Mouse (Mus musculus) CD4-positive, CD25-positive, alpha-beta regulatory T cell, adult 2 months (primary cell): ENCODE measurements around the gene Tmem182.
A peak's percentile ranks its signal among the peaks of the same experiment; 100 is the strongest.

Source experiments
- DNase-seq: peaks from one replicate; pipeline ENCODE4 v3.0.0-alpha.2; 2012; ENCODE audit warnings: low read depth, low spot score

The Tmem182 gene

DNA sequence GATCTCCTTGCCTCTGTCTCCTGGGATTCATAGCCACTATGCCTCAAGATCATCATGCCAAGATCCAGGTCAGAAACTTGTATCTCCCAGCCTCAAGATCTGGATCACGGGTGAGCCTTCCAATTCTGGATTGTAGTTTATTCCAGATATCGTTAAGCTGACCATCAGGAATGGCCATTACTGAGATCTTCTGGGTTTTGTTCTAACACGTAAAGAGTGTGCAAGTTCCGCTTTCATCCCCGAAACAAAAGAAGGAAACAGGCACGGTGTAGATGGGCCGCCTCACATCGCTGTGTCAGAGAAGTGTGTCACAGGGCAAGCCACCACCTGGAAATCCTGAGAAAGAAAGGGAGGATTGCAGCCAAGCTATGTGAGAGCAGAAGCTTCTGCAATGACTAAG, 6.3 kb upstream of the Tmem182 start:
- DNase-seq = no peak

DNA sequence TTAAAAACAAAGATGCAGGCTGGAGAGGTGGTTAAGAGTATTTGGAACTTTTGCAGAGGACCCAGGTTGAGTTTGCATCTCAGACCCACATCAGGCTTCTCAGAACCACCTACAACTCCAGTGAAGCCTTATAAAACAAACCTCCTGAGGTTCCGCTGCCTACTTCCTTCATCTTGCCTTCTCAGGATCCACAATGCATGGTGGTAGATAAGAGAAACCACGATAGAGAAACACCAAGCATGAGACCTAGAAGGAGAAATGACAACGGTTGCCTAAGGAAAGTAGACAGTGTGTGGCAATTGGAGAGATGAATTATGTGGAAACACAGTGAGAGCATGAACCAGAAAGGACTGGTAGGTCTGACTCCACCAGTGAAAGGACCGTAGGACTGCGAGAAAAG, 4.5 kb upstream of the Tmem182 start:
- DNase-seq = no peak

DNA sequence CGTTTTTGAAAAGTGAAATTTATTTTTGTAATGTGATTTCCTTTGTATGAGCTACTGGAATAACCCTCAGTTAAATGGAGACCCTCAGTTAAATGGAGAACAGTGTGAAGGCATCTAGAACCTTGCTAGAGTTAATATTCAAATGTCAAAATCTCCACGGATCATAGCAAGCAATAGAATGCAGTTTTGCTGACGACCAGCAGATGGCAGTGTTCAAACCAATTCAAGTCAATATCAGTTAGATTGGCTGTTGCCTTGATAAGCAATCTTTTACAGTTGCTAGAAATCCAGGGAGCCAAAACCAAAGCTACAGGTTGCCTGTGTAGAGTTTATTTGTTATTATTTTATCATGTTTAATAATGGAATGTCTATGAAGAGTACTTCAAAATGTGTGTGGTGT, 2.6 kb upstream of the Tmem182 start:
- DNase-seq = peak; percentile 76

DNA sequence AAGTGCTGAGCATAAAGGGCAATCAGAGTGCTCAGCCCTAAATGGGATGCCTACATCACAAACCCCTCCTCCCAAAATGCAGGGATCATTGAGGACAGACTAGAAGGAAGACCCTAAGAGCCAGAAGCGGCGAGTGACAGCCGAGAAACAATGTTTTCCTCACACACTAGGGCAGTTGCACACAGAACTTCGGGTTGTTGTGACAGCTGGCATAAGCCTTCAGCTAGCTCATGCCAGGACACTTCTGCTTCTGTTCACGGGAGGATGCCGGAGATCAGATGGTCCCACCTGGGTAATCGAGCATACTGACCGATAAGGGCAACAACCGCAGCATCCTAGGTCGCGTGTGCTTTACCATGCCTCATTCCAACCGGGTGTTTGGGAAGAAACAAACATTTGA, 1.3 kb upstream of the Tmem182 start:
- DNase-seq = no peak

DNA sequence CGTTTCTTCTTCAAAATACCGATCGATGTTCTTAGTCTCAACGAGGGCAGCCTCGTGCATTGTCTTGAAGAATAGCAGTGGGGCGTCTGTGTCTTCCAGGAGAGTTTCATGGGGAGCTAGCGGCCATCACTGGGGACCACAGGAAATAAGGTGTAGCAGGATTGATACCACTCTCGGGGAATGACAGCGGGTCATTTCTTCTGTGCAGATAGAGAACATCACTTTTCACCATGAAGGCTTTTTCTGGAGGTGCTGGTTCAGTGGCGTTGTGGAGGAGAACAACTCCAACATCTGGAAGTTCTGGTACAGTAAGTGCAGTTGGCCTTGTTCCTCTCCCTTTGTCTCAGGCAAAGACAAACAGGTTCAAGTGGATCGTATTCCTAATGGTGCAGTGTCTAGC, 490 bp downstream of the Tmem182 start:
- DNase-seq = no peak

DNA sequence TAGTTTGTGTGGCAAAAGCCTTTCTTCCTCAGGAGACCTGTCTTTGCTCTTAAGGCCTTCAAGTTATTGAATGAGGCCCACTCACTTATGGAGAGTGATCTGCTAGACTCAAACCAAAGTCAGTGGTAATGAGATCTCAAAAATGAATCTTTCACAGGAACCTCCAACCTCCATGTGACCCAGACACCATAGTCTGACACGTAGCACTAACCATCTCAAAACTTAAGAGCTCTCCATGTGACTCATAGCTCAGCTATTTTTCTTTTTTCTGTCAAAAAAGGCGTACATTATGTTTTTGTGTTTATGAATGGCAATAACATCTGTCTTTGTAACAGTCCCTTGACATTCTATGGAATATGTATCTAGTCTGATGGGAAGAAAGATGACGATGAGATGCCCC, 3.2 kb downstream of the Tmem182 start:
- DNase-seq = no peak

DNA sequence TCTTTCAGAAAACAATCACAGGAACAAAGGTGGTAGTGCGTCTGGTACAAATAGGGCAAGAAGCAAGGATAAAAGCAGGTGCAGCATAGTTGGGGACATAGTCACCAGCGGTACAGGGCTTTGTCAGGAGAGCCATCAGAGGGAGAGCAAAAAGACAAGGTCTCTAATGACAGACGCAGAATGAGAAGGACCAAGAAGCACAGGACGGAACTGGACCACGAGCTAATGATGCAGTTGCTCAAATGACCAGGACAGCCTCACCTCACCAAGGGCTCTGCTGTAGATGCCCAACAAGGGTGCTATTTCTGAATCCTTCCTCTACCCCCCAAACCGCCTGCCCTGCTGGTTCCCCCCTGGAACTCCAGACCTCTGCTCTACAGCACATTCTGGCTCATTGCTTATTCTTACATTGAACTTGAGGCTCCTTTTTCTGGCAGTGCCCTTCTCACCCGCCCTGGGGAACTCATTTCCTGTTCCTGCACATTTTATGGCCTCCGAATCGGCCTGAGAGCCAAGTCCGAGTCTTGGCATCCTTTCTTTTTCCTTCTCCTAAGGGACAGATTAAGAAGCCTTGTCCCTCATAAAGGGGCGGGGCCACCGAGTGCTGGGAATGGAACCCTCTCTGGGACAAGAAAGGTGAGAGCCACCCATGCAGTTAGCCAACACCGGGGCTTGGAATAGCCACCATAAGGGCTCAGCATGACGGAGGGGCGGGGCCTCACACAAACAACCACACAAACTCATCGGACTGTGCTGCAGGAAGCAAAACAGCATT, 9.9 kb downstream of the Tmem182 start:
- no peak for DNase-seq

DNA sequence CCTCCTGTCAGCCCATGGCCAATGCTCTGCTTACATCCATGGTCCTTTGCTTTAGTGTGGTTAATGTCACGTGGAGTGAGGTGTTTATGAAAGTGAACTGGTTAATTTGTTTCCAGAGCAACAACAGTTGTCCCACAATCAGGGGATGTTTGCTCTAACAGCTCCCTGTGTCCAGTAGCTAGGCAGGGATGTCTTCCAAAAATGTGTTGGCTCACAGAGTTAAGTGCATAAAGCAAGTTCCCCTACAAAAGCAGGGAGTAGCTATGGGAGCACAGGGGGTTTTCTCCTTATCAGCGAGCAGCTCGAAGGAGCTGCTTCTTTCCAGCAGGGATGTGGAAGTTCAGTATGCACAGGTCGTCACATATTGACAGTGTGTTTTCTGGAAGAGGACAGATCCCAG, 19.1 kb downstream of the Tmem182 start:
- no peak for DNase-seq

DNA sequence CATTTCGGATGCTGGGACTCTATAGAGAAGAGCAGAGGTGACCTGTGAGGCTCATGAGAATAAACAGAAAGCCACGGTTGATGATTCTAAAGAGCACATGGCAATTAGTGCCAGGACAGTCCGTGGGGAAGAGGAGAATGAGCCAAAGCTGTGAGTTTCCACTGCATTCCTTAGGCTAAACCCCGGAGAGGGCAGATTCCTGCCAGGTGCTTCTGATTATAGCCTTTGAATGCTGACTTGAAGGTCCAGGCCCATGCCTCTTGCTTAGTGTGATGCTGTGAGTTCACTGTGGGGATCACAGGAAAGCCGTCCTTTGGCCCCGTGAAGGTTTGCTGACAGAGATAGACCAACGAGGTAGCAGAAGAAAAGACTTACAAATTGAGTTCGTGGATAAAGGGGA, 19.5 kb downstream of the Tmem182 start:
- no peak for DNase-seq

DNA sequence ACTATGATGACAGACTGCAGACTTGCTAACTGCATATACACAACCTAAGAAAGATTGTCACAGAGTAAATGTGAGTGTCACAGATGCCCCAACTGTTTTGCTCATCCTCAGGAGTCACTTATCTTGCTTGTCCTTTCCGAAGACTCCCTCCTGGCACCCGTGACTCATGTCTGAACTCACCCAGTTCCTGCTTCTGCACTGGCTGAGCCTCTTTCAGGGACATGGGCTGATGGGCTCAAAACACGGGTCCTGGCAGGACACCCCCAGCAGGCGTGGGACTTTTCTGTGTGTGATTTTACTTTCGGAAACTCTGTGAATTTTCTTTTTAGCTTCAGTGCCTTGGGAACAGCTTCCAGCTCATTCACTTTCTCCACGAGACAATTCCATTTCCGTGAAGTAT, 20.4 kb downstream of the Tmem182 start:
- DNase-seq = no peak

DNA sequence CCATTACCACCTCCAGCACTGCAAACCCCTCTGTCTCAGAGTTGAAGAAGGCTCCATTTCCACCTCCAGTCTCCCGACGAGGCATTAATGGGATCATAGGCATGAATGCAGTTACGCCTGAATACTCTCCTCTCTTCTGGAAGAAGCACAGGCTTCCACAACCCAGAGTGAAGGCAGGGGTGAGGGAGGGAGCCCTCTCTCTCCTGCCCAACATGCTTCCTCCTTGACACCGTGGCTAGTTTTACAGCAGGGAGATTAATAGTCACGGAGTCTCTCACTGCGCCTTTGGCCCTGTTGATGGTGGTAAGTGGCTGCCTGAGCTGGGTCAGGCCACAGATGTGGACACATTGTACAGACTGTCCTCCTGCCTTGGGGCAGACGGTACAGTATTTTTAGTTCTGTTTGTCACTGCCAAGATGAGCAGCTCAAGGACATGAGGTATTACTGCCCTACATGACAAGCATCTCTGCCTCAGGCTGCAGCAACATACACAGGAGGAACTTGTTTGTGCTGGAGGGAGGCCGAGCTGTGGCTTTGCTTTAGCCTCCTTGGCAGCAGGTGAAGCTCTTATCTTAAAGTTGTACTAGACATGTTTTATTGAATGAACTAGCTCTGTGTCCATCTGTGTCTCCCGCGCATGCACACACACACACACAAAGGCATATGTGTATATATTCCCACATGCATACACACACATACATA, 24.0 kb downstream of the Tmem182 start:
- no peak for DNase-seq

DNA sequence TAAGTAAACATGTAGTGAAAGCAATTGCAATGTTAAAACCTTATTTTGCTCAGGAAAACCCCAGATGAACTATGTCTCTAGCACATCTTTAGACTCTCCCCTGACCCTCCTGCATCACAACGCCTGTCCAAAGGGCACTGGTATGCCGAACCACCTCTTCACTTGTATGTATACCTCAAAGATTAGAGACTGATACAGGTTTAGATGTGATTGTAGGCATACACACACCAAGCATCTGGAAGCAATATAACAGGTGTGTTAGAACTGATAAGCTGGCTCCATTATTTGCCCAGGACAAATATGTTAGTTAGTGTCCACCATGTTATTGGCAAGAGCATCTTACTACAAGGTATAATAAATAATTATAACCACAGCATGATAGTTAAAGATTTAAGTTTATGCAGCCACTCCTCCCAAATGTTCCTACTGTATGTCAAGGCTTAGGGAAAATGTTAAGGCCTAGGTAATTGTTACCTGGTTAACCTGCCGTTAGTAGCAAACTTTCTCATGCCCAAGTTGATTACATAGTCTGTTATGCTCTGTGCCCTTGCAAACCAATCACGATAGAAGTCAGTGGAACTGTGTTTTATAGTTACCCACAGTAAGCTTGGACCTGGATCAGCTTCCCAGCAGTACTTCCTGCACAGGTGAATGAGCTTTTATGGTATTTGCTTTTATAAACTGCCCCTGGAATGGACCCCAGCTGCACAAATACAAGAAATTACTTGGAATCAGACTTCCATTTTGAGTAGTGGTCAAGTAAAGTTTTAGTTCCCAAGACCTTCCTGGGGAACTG, 25.5 kb downstream of the Tmem182 start:
- no peak for DNase-seq

DNA sequence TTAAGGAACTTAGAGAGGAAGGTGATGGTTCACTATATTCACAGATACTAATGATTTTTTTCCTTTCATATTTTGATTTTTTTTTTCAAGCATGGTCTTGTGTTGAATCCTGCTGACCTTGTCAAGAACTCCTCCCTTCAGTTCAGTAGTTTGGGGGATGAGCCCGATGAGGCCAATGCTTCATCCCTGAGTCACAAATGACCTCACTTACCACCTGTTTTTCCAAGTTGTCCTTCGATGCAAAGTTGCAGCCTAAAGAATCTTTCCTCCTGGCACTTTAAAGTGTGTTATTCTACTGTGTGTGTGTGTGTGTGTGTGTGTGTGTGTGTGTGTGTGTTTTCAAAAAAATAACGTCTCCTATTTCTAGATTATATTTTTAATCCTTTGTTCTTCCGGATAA, 30.1 kb downstream of the Tmem182 start:
- no peak for DNase-seq

DNA sequence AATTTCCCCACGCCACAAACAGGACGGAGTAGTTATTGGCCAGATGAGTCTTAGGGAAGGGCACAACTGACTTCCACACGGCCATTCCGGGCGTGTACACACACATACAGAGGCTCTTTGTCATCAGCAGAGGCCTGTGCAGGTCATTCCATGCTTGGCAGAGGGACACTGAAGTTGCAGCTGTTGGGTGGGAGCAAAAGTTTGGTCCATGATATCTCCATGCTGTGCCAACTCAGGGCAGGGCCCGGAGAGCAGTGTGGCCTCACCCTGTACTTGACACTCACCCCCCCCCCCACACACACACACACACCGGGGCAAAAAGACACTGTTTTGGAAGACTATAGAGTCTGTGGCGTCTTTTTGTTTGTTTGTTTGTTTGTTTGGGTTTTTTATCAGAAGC, 35.2 kb downstream of the Tmem182 start:
- DNase-seq = no peak

DNA sequence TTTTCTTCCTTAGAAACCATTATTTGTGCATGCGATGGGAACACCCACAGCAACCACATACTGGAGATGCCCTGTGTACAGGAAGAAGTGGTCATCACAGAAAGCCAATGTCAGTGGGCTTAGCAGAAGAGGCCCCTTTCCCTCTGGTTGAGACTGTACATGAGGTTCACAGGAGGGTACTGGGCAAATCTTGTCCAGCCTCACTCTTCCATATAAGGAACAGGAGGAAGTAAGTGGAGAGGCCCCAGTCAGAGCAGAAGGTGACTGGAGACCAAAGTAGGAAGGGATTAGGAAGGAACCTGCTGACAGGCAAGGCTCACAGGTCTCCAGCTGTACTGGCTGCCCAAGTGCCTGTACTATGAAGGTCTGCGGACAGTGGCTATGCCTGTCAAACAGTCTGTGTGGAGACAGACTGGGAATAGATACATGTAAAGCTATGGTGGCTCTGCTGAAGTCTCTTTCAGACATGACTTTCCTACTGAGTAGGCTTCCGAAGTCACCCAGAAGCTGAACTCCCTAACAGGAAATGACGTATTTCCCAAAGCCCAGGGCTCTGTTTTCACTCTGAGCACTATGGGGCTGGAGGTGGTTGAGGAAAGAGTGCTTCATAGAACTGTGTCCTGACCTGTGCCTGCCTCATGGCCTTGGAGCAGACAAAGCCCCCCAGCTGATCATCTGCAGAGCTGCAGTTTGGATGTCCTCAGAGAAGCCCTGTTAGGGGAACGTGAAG, 35.8 kb downstream of the Tmem182 start:
- peak; percentile 2 for DNase-seq

DNA sequence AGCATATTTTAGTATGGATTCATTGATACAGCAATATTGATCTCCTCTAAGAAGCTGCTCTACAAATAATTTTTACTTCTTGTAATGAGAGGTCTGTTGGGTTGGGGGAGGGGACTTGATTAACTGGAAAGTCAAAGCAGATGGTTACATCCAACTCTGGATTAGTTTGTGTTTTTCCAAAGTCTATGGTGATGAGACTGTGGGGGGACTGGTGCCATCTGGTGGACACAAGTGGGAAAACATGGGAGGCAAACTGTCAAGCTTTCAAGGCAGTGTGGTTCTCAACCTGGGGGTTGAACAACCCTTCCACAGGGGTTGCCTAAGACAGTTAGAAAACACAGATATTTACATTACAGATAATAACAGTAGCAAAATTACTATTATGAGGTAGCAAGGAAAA, 39.2 kb downstream of the Tmem182 start:
- peak; percentile 49 for DNase-seq

DNA sequence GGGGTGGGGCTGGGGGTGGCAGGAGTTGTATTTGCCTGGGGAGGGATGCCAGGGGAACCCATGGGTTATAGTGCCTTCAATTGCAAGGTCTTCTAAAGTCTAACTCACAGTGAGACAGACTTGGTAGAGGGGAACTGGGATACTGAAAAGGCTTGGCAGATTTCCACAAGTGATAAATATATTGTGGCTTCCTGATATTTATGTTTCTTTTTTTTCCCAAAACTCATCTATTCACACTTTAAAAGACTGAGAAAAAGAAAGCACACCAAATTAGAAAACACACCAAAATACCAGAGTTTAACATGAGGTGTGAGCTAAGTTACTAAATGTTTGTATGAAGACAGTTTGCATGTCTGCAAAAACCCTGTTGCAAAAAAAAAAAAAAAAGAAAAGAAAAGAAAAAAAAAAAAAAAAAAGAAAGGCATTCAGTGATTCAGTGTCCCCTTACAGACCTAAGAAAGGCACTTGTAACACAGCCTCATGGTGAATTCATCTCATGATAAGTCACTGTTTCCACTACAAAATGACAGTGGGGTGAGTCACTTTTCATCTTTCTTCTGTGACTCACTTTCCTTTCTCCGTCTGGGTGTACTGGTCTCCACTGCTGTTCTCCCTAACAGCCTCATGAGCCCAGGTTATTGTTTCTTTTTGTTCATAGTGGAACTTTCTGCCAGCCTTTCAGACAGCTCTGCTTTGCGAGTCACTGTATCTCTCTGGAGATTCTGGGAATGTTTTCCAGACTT, 42.0 kb downstream of the Tmem182 start:
- peak; percentile 21 for DNase-seq

DNA sequence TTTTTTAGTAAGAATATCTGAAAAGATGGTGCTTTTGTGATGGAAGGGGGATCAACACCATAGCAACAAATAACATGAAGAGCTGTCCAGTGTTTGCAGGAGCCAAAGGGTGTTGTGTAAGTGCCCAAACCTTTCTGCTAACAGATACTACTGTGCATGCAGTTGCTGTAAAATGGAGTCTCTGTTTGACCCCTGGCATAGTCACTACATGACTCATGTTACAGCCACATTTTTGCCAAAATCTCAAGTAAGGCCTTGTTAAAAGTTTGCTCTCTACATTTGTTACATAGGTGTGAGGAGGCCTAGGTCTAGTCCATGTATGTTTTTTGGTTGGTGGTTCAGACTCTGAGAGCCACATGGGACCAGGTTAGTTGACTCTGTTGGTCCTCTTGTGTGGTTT, 45.9 kb downstream of the Tmem182 start:
- no peak for DNase-seq

DNA sequence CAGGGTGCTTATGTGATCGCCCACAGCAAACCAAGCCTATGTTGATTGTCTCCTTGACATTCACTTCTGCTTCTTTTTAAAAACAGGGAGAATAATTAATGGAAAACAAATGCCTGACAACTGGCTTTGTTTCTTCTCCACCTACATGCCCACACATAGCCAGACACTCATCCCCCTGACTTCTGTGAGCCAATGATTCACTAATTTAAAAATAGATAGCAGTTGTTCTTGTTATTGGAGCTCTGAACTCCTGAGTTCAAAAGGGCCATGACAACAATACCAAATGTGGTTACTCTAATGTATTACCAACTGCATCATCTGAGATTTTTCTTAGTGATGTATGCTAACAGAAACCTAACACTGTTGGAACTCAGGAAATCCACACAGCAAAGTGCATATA, 49.9 kb downstream of the Tmem182 start:
- no peak for DNase-seq

DNA sequence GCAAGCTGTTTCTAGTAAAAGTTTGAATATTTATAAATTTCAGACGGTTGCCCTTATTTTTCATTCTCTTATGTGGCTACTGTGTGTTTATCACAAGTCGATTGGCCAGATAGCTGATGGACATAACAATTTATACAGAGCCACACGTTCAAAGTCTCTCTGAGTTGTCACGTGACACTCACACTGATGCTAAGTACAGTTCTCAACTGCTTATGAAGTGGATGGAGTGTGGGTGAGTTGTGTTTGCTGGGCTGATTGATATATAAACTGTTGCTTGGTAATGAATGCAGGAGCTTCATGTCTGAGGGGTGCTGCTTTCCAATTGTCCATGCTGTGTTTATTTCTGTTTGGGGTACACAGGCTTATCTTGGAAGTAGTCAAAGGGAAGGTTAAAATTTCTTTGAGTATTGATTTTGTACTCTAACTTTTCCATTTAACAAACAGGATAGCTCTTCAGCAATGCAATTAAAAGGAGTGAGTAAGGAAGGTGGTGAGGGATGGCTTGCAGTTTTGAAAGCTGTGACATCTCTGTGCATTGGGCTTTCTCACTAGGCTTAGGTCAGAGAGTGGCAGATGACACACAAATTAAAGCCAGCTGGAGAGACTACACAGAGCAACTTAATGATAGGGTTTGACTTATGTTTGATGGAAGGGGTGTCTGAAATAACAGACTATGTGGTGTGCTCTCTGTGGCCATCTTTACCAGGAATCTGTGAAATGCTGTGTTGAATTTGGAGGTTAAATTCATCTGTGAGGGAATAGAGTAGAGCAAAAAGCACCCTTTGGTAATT, 51.6 kb downstream of the Tmem182 start:
- no peak for DNase-seq
